Mouse (Mus musculus) layer of hippocampus, postnatal 25 days (tissue): Measurements from ENCODE around the gene Hes3. TPM values are rescaled to one million over a fixed set of nuclear protein-coding genes. Genes with fewer than 3 reads are reported as not detected.

Experiments used
- DNase-seq, 2 experiments: peaks; one replicate each; pipeline ENCODE4 v3.0.0; 2022; ENCODE audit warnings: mixed read lengths in 2 of 2, low spot score in 1 of 2; ENCODE audit errors: extremely low spot score in 1 of 2
- total RNA-seq, 2 experiments: library from RNA; stranded (reverse); gene quantifications; 2 replicates each; pipeline ENCODE4 v1.2.3; 2021

The Hes3 gene
- total RNA-seq, 2 experiments from 2014 or later = not detected

- DNase-seq = no peak
These were observed 27.8 kb downstream of the Hes3 start for GRCm38 (mm10) chr4:152263512-152264176.

- DNase-seq = no peak
These were observed 28.4 kb downstream of the Hes3 start for GRCm38 (mm10) chr4:152263089-152263488.

- no peak for DNase-seq
These were observed 29.3 kb downstream of the Hes3 start for GRCm38 (mm10) chr4:152262187-152262586.

- no peak for DNase-seq
These were observed 31.0 kb downstream of the Hes3 start for GRCm38 (mm10) chr4:152260451-152260850.

- peak; percentile 63 to 74 for DNase-seq
These were observed 34.4 kb downstream of the Hes3 start for GRCm38 (mm10) chr4:152257070-152257469.

- DNase-seq = no peak
These were observed 38.2 kb downstream of the Hes3 start for GRCm38 (mm10) chr4:152253183-152253759.

GRCm38 (mm10) chr4:152250615-152251014, 40.8 kb downstream of the Hes3 start:
- DNase-seq = no peak

- no peak for DNase-seq
These were observed 44.3 kb downstream of the Hes3 start for GRCm38 (mm10) chr4:152247195-152247594.

- DNase-seq = no peak
These were observed 45.5 kb downstream of the Hes3 start for GRCm38 (mm10) chr4:152246011-152246410.

GRCm38 (mm10) chr4:152244545-152245522, 46.6 kb downstream of the Hes3 start:
- no peak for DNase-seq

GRCm38 (mm10) chr4:152243969-152244368, 47.5 kb downstream of the Hes3 start:
- no peak for DNase-seq

GRCm38 (mm10) chr4:152243241-152243891, 48.1 kb downstream of the Hes3 start:
- no peak for DNase-seq

- DNase-seq = no peak
These were observed 51.5 kb downstream of the Hes3 start for GRCm38 (mm10) chr4:152239974-152240373.

Other genes with a start within 250 kb of the Hes3 start
- gene Plekhg5, start 219.2 kb downstream of the Hes3 start, total RNA-seq = 100 to 1,000 TPM; 128 to 173 TPM
- 10 to 100 TPM; 26.4 to 42.6 TPM for gene Tnfrsf25, start 175.7 kb downstream of the Hes3 start, total RNA-seq
- gene Espn, start 139.3 kb downstream of the Hes3 start, total RNA-seq = 1 to 10 TPM; 1.3 to 1.4 TPM
- not detected for gene Hes2, start 132.8 kb downstream of the Hes3 start, total RNA-seq
- 100 to 1,000 TPM; 318 to 353 TPM for gene Acot7, start 113.5 kb downstream of the Hes3 start, total RNA-seq
- 1 to 10 TPM; 5.4 to 6.0 TPM for gene Gpr153, start 17.4 kb downstream of the Hes3 start, total RNA-seq
- 10 to 100 TPM; 38.9 to 45.1 TPM for gene Icmt, start 5.6 kb upstream of the Hes3 start, total RNA-seq
- 1 to 10 TPM; 2.6 to 5.8 TPM for gene Rnf207, start 27.3 kb upstream of the Hes3 start, total RNA-seq
- 100 to 1,000 TPM; 200 to 205 TPM for gene Rpl22, start 34.1 kb upstream of the Hes3 start, total RNA-seq
- gene Chd5, start 47.0 kb upstream of the Hes3 start, total RNA-seq = 100 to 1,000 TPM; 113 to 130 TPM
- gene Nphp4, start 185.0 kb upstream of the Hes3 start, total RNA-seq = 10 to 100 TPM; 21.7 to 27.5 TPM
- 100 to 1,000 TPM; 683 to 696 TPM for gene Kcnab2, start 186.2 kb upstream of the Hes3 start, total RNA-seq